Mouse (Mus musculus): ENCODE data around the gene Slc25a48. TPM values are rescaled to one million over a fixed set of nuclear protein-coding genes. Genes with fewer than 3 reads are reported as not detected.

The Slc25a48 gene
- polyA plus RNA-seq, 1 experiment from 2014 or later = 1.2 TPM

DNA sequence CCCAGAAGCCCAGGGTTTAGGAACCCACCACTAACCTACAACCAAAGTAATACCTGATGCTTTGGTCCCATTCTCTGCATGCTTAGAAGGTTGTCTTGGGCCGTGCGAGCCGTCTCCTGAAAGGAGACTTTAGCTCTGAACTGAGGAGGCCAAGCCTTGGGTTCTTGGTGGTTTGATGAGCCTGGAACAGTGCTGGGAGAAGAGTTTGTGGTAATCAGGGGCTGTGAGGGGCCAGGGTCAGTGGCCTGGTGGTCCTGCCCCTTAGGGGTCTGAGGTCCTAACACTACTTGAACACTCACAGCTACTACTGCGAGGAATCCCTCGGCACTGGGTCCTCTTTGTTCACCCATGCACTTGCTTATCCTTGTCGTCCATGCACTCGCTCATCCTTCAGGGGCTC, 29.6 kb downstream of the Slc25a48 start:
- 83% methylated on average over 7 of the region's 7 CpGs for WGBS (ENCODE audit: insufficient replicate concordance)
- H3K9me3 ChIP-seq (replicated peaks; ENCODE audit: control insufficient read depth, low read length) = no peaks in the 10 kb centered on the region
- H3K4me2 ChIP-seq (ENCODE audit: low read depth, low read length) = no peak overlapping the region
- H3K36me3 ChIP-seq (ENCODE audit: control insufficient read depth, insufficient read depth) = no peaks in the 10 kb centered on the region
- no peaks in the 10 kb centered on the region for H3K27me3 ChIP-seq (ENCODE audit: control insufficient read depth, insufficient read depth, low read depth, low read length)
- no peaks in the 10 kb centered on the region for H3K4me1 ChIP-seq (ENCODE audit: control insufficient read depth, low read depth, low read length)
- no peak for ATAC-seq (ENCODE audit: low read depth)
- H3K27ac ChIP-seq (ENCODE audit: low read length) = no peak overlapping the region
- H3K4me3 ChIP-seq (ENCODE audit: low read depth, low read length) = no peak overlapping the region
- H3K9ac ChIP-seq (ENCODE audit: low read depth, low read length) = no peak overlapping the region

DNA sequence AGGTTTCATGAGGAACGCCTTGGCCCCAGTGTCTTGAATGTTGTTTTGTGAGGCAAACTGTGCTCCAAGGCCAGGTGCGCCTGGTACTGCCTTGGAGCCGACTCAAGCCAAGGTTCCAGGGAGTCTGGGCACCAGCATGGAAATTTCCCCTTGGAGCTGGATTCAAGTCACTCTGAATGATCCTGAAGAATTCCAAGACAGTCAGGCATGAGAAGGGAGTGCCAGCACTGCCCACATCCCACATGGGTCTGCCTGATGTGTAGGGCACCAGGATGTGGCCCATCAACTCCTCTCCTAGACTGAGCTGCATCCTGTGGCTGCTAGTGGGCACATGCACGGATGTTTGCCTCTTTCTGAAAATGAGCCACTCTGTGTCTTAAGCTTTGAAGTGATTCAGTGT, 30.4 kb downstream of the Slc25a48 start:
- ATAC-seq (ENCODE audit: low read depth) = no peak
- H3K4me3 ChIP-seq (ENCODE audit: low read depth, low read length) = no peak overlapping the region
- 59% methylated on average over 4 of the region's 4 CpGs for WGBS (ENCODE audit: insufficient replicate concordance)

DNA sequence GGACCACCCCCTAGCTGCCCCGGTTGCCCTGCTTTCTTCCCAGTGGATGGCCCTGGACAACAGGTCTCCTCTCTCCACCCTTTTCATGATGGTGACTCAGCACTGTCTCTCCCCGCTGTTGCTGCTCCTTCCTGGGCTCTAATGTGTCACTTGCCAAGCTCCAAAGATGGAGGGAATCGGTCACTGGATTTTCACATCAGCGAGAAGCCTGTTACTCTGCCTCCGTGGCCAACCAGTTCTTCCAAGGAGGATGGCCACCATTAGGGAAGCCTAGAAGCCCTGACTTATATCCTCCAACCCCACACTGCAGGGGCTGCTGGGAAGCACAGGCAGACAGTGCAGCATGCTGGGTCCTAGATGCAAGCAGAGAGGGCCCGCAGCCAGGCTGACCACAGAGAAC, 33.1 kb downstream of the Slc25a48 start:
- Histone ChIP-seq H3K27me3 (ENCODE audit: control insufficient read depth, insufficient read depth, low read depth, low read length) (no peaks in the 10 kb centered on the region), H3K9ac (ENCODE audit: low read depth, low read length) (no peak overlapping the region), H3K36me3 (ENCODE audit: control insufficient read depth, insufficient read depth) (no peaks in the 10 kb centered on the region), H3K4me1 (ENCODE audit: control insufficient read depth, low read depth, low read length) (no peaks in the 10 kb centered on the region), H3K9me3 (replicated peaks; ENCODE audit: control insufficient read depth, low read length) (no peaks in the 10 kb centered on the region), H3K4me2 (ENCODE audit: low read depth, low read length) (no peak overlapping the region), H3K27ac (ENCODE audit: low read length) (no peak overlapping the region), H3K4me3 (ENCODE audit: low read depth, low read length) (no peak overlapping the region)
- 64% methylated on average over 6 of the region's 6 CpGs for WGBS (ENCODE audit: insufficient replicate concordance)
- no peak for ATAC-seq (ENCODE audit: low read depth)

More for the DNA sequence above, 30.4 kb downstream of the Slc25a48 start:
- Histone ChIP-seq H3K27ac (ENCODE audit: low read length) (no peak overlapping the region), H3K27me3 (ENCODE audit: control insufficient read depth, insufficient read depth, low read depth, low read length) (no peaks in the 10 kb centered on the region), H3K4me1 (ENCODE audit: control insufficient read depth, low read depth, low read length) (no peaks in the 10 kb centered on the region), H3K9me3 (replicated peaks; ENCODE audit: control insufficient read depth, low read length) (no peaks in the 10 kb centered on the region), H3K36me3 (ENCODE audit: control insufficient read depth, insufficient read depth) (no peaks in the 10 kb centered on the region), H3K4me2 (ENCODE audit: low read depth, low read length) (no peak overlapping the region), H3K9ac (ENCODE audit: low read depth, low read length) (no peak overlapping the region)

DNA sequence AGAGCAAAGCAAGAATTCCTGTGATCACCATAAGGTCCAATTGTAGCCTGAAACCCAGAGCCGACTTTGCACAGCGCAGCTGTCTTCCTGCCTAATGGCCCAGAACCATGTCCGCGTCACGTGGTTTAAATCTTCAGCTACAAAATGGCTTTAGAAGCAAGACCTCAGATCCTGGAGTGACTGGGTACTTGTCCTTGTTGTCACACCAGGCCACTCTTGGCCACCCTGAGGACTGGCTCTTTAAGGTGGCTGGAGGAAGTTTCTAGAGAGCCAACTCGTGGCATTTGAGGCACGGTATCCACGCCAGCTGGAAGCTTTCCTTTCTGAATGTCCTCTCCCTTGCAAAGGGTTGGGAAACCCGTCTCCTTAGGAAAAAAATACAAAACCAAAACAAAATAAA, 33.8 kb downstream of the Slc25a48 start:
- H3K4me1 ChIP-seq (ENCODE audit: control insufficient read depth, low read depth, low read length) = no peaks in the 10 kb centered on the region
- no peaks in the 10 kb centered on the region for H3K9me3 ChIP-seq (replicated peaks; ENCODE audit: control insufficient read depth, low read length)
- H3K4me3 ChIP-seq (ENCODE audit: low read depth, low read length) = no peak overlapping the region
- no peaks in the 10 kb centered on the region for H3K36me3 ChIP-seq (ENCODE audit: control insufficient read depth, insufficient read depth)
- H3K27ac ChIP-seq (ENCODE audit: low read length) = no peak overlapping the region
- 66% methylated on average over 9 of the region's 9 CpGs for WGBS (ENCODE audit: insufficient replicate concordance)
- H3K9ac ChIP-seq (ENCODE audit: low read depth, low read length) = no peak overlapping the region
- no peaks in the 10 kb centered on the region for H3K27me3 ChIP-seq (ENCODE audit: control insufficient read depth, insufficient read depth, low read depth, low read length)
- no peak overlapping the region for H3K4me2 ChIP-seq (ENCODE audit: low read depth, low read length)
- ATAC-seq (ENCODE audit: low read depth) = no peak

DNA sequence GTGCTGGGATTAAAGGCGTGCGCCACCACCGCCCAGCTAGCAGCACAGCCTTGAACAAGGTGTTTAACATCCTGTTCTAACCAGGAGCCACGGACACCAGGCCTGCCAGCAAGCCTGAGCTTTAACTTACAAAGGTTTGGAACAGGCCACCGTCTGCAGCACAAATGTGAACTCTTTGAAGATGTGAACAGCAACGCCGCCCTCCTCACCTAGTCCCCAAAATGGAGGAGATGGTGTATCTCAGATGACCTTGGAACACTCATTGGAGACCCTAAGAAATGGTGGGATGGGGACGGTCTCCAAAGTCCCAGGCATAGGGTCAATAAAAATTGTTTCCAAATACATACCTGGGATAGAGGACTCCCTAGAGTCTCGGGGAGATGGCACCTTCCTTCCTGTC, 34.5 kb downstream of the Slc25a48 start:
- Histone ChIP-seq H3K36me3 (ENCODE audit: control insufficient read depth, insufficient read depth) (no peaks in the 10 kb centered on the region), H3K27me3 (ENCODE audit: control insufficient read depth, insufficient read depth, low read depth, low read length) (no peaks in the 10 kb centered on the region), H3K27ac (ENCODE audit: low read length) (no peak overlapping the region), H3K9me3 (replicated peaks; ENCODE audit: control insufficient read depth, low read length) (no peaks in the 10 kb centered on the region), H3K4me1 (ENCODE audit: control insufficient read depth, low read depth, low read length) (no peaks in the 10 kb centered on the region), H3K4me3 (ENCODE audit: low read depth, low read length) (no peak overlapping the region), H3K4me2 (ENCODE audit: low read depth, low read length) (no peak overlapping the region), H3K9ac (ENCODE audit: low read depth, low read length) (no peak overlapping the region)
- no peak for ATAC-seq (ENCODE audit: low read depth)
- WGBS (ENCODE audit: insufficient replicate concordance) = 66% methylated on average over 9 of the region's 9 CpGs

DNA sequence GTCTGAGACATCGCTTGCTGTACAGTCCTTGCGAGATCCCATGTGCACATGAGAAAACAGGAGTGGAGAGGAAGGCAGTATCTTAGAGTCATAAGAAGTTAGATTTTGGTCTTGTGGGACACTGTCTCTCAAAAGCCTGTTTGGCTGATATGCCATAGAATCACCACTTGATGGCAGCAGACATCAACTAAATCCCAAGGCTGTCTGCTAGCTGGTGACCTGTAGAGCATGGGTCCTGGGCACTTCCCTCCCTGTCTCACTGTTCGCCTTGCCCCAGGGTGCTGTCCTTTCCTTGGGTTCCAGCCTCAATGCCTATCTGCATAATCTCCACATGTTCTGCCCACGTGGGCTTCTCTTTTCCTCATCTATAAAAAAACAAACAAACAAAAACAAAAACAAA, 37.2 kb downstream of the Slc25a48 start:
- ATAC-seq (ENCODE audit: low read depth) = no peak
- no peak overlapping the region for H3K4me2 ChIP-seq (ENCODE audit: low read depth, low read length)
- no peak overlapping the region for H3K27ac ChIP-seq (ENCODE audit: low read length)
- no peak overlapping the region for H3K9ac ChIP-seq (ENCODE audit: low read depth, low read length)
- H3K4me3 ChIP-seq (ENCODE audit: low read depth, low read length) = no peak overlapping the region
- no peaks in the 10 kb centered on the region for H3K4me1 ChIP-seq (ENCODE audit: control insufficient read depth, low read depth, low read length)
- WGBS (ENCODE audit: insufficient replicate concordance) = 21% methylated on average over 4 of the region's 4 CpGs
- no peaks in the 10 kb centered on the region for H3K9me3 ChIP-seq (replicated peaks; ENCODE audit: control insufficient read depth, low read length)
- H3K27me3 ChIP-seq (ENCODE audit: control insufficient read depth, insufficient read depth, low read depth, low read length) = no peaks in the 10 kb centered on the region
- H3K36me3 ChIP-seq (ENCODE audit: control insufficient read depth, insufficient read depth) = no peaks in the 10 kb centered on the region

DNA sequence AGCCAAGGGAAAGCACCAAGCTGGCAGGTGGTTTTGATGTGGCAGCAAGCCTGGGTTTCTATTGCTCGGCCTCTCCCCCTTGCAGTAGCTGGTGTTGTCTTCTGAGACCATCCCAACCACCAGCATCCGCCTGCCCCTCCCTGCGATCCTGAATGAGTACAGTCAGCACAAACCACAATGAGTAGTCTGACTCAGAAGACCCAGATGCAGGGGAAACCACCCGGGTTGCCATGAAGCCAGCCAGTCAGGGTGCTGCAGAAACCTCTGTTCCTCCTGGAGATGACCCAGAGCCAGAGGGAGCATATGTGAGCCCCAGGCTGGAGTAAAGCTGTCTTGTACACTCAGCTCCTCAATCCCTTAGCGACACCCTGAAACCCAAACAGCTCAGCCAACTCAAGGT, 38.6 kb downstream of the Slc25a48 start:
- no peaks in the 10 kb centered on the region for H3K4me1 ChIP-seq (ENCODE audit: control insufficient read depth, low read depth, low read length)
- H3K27me3 ChIP-seq (ENCODE audit: control insufficient read depth, insufficient read depth, low read depth, low read length) = no peaks in the 10 kb centered on the region
- H3K36me3 ChIP-seq (ENCODE audit: control insufficient read depth, insufficient read depth) = no peaks in the 10 kb centered on the region
- 33% methylated on average over 5 of the region's 5 CpGs for WGBS (ENCODE audit: insufficient replicate concordance)
- H3K4me3 ChIP-seq (ENCODE audit: low read depth, low read length) = no peak overlapping the region
- H3K9ac ChIP-seq (ENCODE audit: low read depth, low read length) = no peak overlapping the region
- H3K9me3 ChIP-seq (replicated peaks; ENCODE audit: control insufficient read depth, low read length) = no peaks in the 10 kb centered on the region
- H3K27ac ChIP-seq (ENCODE audit: low read length) = no peak overlapping the region
- no peak for ATAC-seq (ENCODE audit: low read depth)
- H3K4me2 ChIP-seq (ENCODE audit: low read depth, low read length) = no peak overlapping the region

DNA sequence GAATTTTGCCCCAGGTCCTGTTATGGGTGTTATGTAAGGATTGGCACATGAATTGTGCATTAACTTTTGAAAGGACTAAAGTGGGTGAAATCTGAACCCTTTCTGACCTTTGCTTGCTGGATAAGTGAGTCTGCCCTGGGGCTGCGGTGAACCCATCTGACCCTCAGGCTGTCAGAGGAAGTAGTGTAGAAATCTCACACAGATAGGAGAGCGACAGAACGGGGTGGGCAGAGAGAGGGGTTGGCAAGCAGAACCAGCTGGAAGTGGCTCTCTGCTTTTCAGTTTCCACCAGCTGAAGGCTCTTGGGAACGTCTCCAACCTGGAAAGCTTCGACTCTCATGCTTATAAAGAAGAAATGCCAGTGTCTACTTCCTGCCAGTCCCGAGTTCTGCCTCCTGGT, 39.1 kb downstream of the Slc25a48 start:
- no peak for ATAC-seq (ENCODE audit: low read depth)
- Histone ChIP-seq H3K9me3 (replicated peaks; ENCODE audit: control insufficient read depth, low read length) (no peaks in the 10 kb centered on the region), H3K4me2 (ENCODE audit: low read depth, low read length) (no peak overlapping the region), H3K4me1 (ENCODE audit: control insufficient read depth, low read depth, low read length) (no peaks in the 10 kb centered on the region), H3K36me3 (ENCODE audit: control insufficient read depth, insufficient read depth) (no peaks in the 10 kb centered on the region), H3K4me3 (ENCODE audit: low read depth, low read length) (no peak overlapping the region), H3K27me3 (ENCODE audit: control insufficient read depth, insufficient read depth, low read depth, low read length) (no peaks in the 10 kb centered on the region), H3K27ac (ENCODE audit: low read length) (no peak overlapping the region), H3K9ac (ENCODE audit: low read depth, low read length) (no peak overlapping the region)
- 23% methylated on average over 6 of the region's 6 CpGs for WGBS (ENCODE audit: insufficient replicate concordance)

DNA sequence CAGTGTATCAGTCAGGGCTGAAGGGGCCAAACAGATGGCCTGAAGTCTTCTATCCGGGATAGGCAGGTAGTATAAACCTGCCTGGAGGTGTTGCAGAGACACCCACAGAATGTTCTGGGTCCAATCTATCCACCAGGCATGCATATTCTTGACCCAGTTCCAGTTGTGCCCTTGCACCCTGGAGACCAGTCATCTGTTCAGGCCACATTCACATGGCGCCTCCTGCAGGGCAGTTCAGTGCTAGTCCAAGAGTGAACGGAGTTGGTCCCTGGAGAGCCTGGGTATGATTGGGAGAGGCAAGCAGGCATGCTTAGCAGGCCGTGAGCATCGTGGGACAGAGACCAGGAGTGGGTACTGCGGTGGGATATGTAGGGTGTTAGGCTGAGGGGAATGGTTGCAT, 39.9 kb downstream of the Slc25a48 start:
- no peak overlapping the region for H3K9ac ChIP-seq (ENCODE audit: low read depth, low read length)
- H3K9me3 ChIP-seq (replicated peaks; ENCODE audit: control insufficient read depth, low read length) = no peaks in the 10 kb centered on the region
- no peak overlapping the region for H3K4me2 ChIP-seq (ENCODE audit: low read depth, low read length)
- no peak overlapping the region for H3K27ac ChIP-seq (ENCODE audit: low read length)
- WGBS (ENCODE audit: insufficient replicate concordance) = 58% methylated on average over 6 of the region's 6 CpGs
- H3K36me3 ChIP-seq (ENCODE audit: control insufficient read depth, insufficient read depth) = no peaks in the 10 kb centered on the region
- ATAC-seq (ENCODE audit: low read depth) = no peak
- H3K4me1 ChIP-seq (ENCODE audit: control insufficient read depth, low read depth, low read length) = no peaks in the 10 kb centered on the region
- no peak overlapping the region for H3K4me3 ChIP-seq (ENCODE audit: low read depth, low read length)
- no peaks in the 10 kb centered on the region for H3K27me3 ChIP-seq (ENCODE audit: control insufficient read depth, insufficient read depth, low read depth, low read length)

DNA sequence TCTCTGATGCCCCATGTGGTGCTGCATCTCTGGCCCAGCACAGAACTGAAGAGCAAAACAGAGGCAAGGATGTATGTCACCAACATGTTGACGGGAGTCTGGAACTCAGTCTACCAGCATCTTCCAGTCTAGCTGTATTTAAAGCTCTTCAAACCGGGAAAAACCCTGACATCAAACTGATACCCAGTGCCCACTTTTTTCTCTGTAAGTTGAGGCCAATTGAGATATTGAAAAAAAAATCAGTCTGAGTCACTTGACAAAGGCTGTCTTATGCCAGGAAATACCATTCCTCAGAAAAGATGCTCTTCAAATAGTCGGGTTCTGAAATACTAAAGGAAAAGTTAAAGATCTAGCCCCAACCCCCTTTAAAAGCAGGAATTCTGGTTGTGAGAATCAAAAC, 44.0 kb downstream of the Slc25a48 start, which contains the start of gene Il9:
Gene Il9, minus strand, starts transcription at position 101 of the 400 bp plus-strand sequence.
- Histone ChIP-seq H3K27me3 (ENCODE audit: control insufficient read depth, insufficient read depth, low read depth, low read length) (no peaks in the 10 kb centered on the region), H3K9ac (ENCODE audit: low read depth, low read length) (no peak within 1 kb of the TSS), H3K27ac (ENCODE audit: low read length) (no peak within 1 kb of the TSS), H3K36me3 (ENCODE audit: control insufficient read depth, insufficient read depth) (no peaks in the 10 kb centered on the region), H3K4me3 (ENCODE audit: low read depth, low read length) (no peak within 1 kb of the TSS), H3K9me3 (replicated peaks; ENCODE audit: control insufficient read depth, low read length) (no peaks in the 10 kb centered on the region), H3K4me2 (ENCODE audit: low read depth, low read length) (no peak within 1 kb of the TSS), H3K4me1 (ENCODE audit: control insufficient read depth, low read depth, low read length) (no peaks in the 10 kb centered on the region)
- ATAC-seq (ENCODE audit: low read depth) = no peak
- WGBS (ENCODE audit: insufficient replicate concordance) = 52% methylated on average over 3 of the region's 3 CpGs
